In the genomic region with DNA sequence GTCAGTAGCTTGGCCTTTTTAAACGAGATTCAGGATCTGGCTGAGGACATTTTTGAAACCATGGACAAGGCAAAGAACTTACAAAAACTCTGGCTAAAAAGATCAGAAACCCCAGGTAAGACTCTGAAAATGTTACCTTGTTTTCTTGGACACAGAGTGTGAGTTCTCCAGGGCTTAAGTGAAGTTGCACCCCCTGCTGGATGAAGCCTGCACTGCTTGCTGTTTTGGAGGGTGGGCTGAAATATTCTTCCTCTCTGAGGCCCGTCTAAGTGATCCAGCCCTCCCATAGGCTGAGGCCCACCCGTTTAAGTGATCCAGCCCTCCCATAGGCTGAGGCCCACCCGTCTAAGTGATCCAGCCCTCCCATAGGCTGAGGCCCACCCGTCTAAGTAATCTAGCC, we compare ENCODE assay signal across 11 mouse cellular contexts. TPM values are rescaled to one million over a fixed set of nuclear protein-coding genes. Genes with fewer than 3 reads are reported as not detected.
DNase-seq lines count a peak whose midpoint lies in the region; ATAC-seq and TF ChIP-seq lines count a peak whose summit lies in the region.
"Not testable (repeated sequence)": the region's sequence is repeated elsewhere in the genome, so short reads cannot be mapped to it uniquely, and the experiment has no call there.
"Had no signal": no experiment of that assay in that cellular context is flagged by ENCODE, and none has a peak within 500 bp of the region (broad histone marks: within the 10 kb centered on the region; RNA-seq: fewer than 3 reads in every experiment).

No protein-coding gene starts in this region.

- DNase-seq in A20 (ENCODE audit: low read depth, low spot score) (peak; percentile 18), NIH3T3 (ENCODE audit: low read depth) (peak; percentile 6)
- DNase-seq in brain, adult 2 months (ENCODE audit: low read depth, low spot score) = peak; percentile 10
- peak; percentile 12 for DNase-seq in embryonic facial prominence, embryonic 11.5 days (ENCODE audit: low spot score)
- DNase-seq in left cerebral cortex, adult 2 months (ENCODE audit: extremely low spot score in 1 of 2, low spot score in 2 of 2) = not testable (repeated sequence)

- 83% methylated on average over 5 of the region's 5 CpGs for WGBS in embryonic facial prominence, embryonic 11.5 days
- WGBS in intestine, postnatal 0 days = 82% methylated on average over 5 of the region's 5 CpGs

- H3K4me3 ChIP-seq in embryonic facial prominence, embryonic 11.5 days (ENCODE audit: low read depth, low read length); intestine, postnatal 0 days (ENCODE audit: low read depth, low read length); left cerebral cortex, adult 2 months: not testable (repeated sequence)

- TF ChIP-seq CTCF in intestine, postnatal 0 days (IDR thresholded peaks at IDR 0.05; ENCODE audit: low read depth) = peak; percentile 42
- peak; percentile 42 for TF ChIP-seq CTCF in left cerebral cortex, adult 2 months (IDR thresholded peaks at IDR 0.05)

- not testable (repeated sequence) for H3K36me3 ChIP-seq in embryonic facial prominence, embryonic 11.5 days (replicated peaks; ENCODE audit: control insufficient read depth, insufficient read depth, low read depth, low read length); intestine, postnatal 0 days (ENCODE audit: control insufficient read depth, insufficient read depth)

- not testable (repeated sequence) for H3K4me1 ChIP-seq in embryonic facial prominence, embryonic 11.5 days (ENCODE audit: control insufficient read depth, insufficient read depth, low read length); intestine, postnatal 0 days (replicated peaks; ENCODE audit: control insufficient read depth, insufficient read depth, low read length)

- H3K27me3 ChIP-seq in embryonic facial prominence, embryonic 11.5 days (ENCODE audit: control insufficient read depth, insufficient read depth, low read length); intestine, postnatal 0 days (replicated peaks; ENCODE audit: control insufficient read depth, insufficient read depth, low read length): not testable (repeated sequence)

- not testable (repeated sequence) for ATAC-seq in embryonic facial prominence, embryonic 11.5 days (replicated peaks; ENCODE audit: insufficient number of reproducible peaks, low FRiP score, low TSS enrichment, low read depth); intestine, postnatal 0 days
- peak; percentile 71 for ATAC-seq in megakaryocyte progenitor cell, adult 5-6 weeks (replicated peaks; ENCODE audit: poor library complexity)

- not testable (repeated sequence) for H3K27ac ChIP-seq in embryonic facial prominence, embryonic 11.5 days (replicated peaks; ENCODE audit: low read depth, low read length); intestine, postnatal 0 days (ENCODE audit: low read depth, low read length); left cerebral cortex, adult 2 months

- intact Hi-C loops in left cerebral cortex, adult 2 months (cut with DNase I) = not testable (repeated sequence)

- H3K9me3 ChIP-seq in embryonic facial prominence, embryonic 11.5 days (replicated peaks; ENCODE audit: control insufficient read depth, low read length); intestine, postnatal 0 days (ENCODE audit: control insufficient read depth): not testable (repeated sequence)

- H3K4me2 ChIP-seq in embryonic facial prominence, embryonic 11.5 days (ENCODE audit: low read depth, low read length); intestine, postnatal 0 days (replicated peaks; ENCODE audit: low read depth): not testable (repeated sequence)

- H3K9ac ChIP-seq in embryonic facial prominence, embryonic 11.5 days (replicated peaks; ENCODE audit: low read length); intestine, postnatal 0 days (ENCODE audit: low read depth, low read length): not testable (repeated sequence)

RNA-seq across cellular contexts. Expression of a gene that starts 57.9 kb away (rescaled TPM):
- 0.08 TPM in 2 replicates for polyA plus RNA-seq in embryonic facial prominence, embryonic 11.5 days (2014; fragmentation: Nextera tagmentation; extraction: Ambion mirVana)
- polyA plus RNA-seq in intestine, postnatal 0 days (2015; fragmentation: Nextera tagmentation; extraction: Ambion mirVana) = 0.86 and 1.1 TPM in 2 replicates
- under 1 TPM; 0.05 to 0.07 TPM for total RNA-seq in left cerebral cortex, adult 2 months (2021)
- total RNA-seq in megakaryocyte progenitor cell, adult 5-6 weeks (2015) = 17.4 and 23.5 TPM in 2 replicates
- total RNA-seq in megakaryocyte progenitor cell, adult 5-6 weeks (2017) = 13.9 and 14.1 TPM in 2 replicates
- total RNA-seq: adrenal gland, postnatal 14 days; heart, postnatal 36 days had no signal
- polyA plus RNA-seq: limb, embryonic 12.5 days; neural tube, embryonic 13.5 days had no signal

Comparison
In these comparisons a context has a peak if more than half of its experiments do, and no peak if none do; other contexts are left out.
1. RNA of a gene that starts 57.9 kb away (total RNA-seq): 13.9 to 23.5 TPM in megakaryocyte progenitor cell, adult 5-6 weeks; 0.05 to 0.07 TPM in left cerebral cortex, adult 2 months; every median in the first group is over 10 times any median in the second.